Mouse (Mus musculus) olfactory bulb, adult 2 months (tissue): ENCODE measurements at regions not wholly inside any gene's neighbourhood (a gene's known extent, or its start where the extent isn't known, plus 50 kb on each side); places are given as distances from the start of the nearest gene placed in this dataset.
A peak's percentile ranks its signal among the peaks of the same experiment; 100 is the strongest.

Experiments
- H3K27ac ChIP-seq: fragments of 200-500 bp; 2 replicates; pipeline ENCODE4 v1.5.1; 2012; ENCODE audit warnings: low read depth, low read length; ENCODE audit not compliant: insufficient read depth
- H3K4me1 ChIP-seq: fragments of 200-500 bp; 2 replicates; pipeline ENCODE4 v1.6.1; 2012; ENCODE audit warnings: low read length; ENCODE audit not compliant: control insufficient read depth, insufficient read depth
- H3K4me3 ChIP-seq: fragments of 200-500 bp; 2 replicates; pipeline ENCODE4 v1.5.1; 2012; ENCODE audit warnings: mild to moderate bottlenecking, low read depth, low read length, moderate library complexity; ENCODE audit not compliant: insufficient read depth
- CTCF ChIP-seq: fragments of 200-500 bp; IDR thresholded peaks from 2 replicates; pipeline ENCODE4 v1.5.1; 2012; ENCODE audit warnings: low read depth, mild to moderate bottlenecking, low read length, moderate library complexity; ENCODE audit not compliant: insufficient read depth
- POLR2A ChIP-seq: fragments of 200-500 bp; IDR thresholded peaks from 2 replicates; pipeline ENCODE4 v1.6.1; 2012; ENCODE audit warnings: mild to moderate bottlenecking, low read depth, low read length, moderate library complexity; ENCODE audit not compliant: insufficient read depth
- WGBS: fragments of 180-500 bp; shearing (Covaris S2); methylation state at CpG from one replicate; pipeline ENCODE4 v1.1.7; 2018; 5-methylcytosine and 5-hydroxymethylcytosine counted together

GRCm38 (mm10) chr1:34642304-34642893 is 62.9 kb downstream of the Amer3 start:
- peak; percentile 82 for TF ChIP-seq CTCF
- TF ChIP-seq POLR2A, result no peak
- Histone ChIP-seq H3K4me3 (no peak overlapping the region), H3K4me1 (no peaks in the 10 kb centered on the region), H3K27ac (no peak overlapping the region)
- 35% methylated on average over 13 of the region's 13 CpGs for WGBS

- TF ChIP-seq CTCF, result no peak
- TF ChIP-seq POLR2A, result no peak
- Histone ChIP-seq H3K27ac (no peak overlapping the region), H3K4me3 (no peak overlapping the region), H3K4me1 (no peaks in the 10 kb centered on the region)
- 92% methylated on average over 10 of the region's 10 CpGs for WGBS
These were observed 74.6 kb downstream of the Amer3 start for GRCm38 (mm10) chr1:34653963-34654644.

GRCm38 (mm10) chr1:34657481-34657880 is 78.0 kb downstream of the Amer3 start:
- no peaks in the 10 kb centered on the region for H3K4me1 ChIP-seq
- H3K27ac ChIP-seq, result no peak overlapping the region
- no peak overlapping the region for H3K4me3 ChIP-seq
- TF ChIP-seq POLR2A, result no peak
- no peak for TF ChIP-seq CTCF

GRCm38 (mm10) chr1:34663875-34664547 is 84.6 kb downstream of the Amer3 start:
- Histone ChIP-seq H3K4me3 (no peak overlapping the region), H3K4me1 (peaks cover 9% of the 10 kb centered on the region; the same call in 1 of the 2 replicates), H3K27ac (no peak overlapping the region)
- 42% methylated on average over 4 of the region's 4 CpGs for WGBS
- TF ChIP-seq CTCF (no peak), POLR2A (no peak)

- Histone ChIP-seq H3K27ac (no peak overlapping the region), H3K4me3 (no peak overlapping the region), H3K4me1 (peaks cover 9% of the 10 kb centered on the region; the same call in 1 of the 2 replicates)
- 48% methylated on average over 11 of the region's 11 CpGs for WGBS
- no peak for TF ChIP-seq CTCF
- no peak for TF ChIP-seq POLR2A
These were observed 85.5 kb downstream of the Amer3 start for GRCm38 (mm10) chr1:34664816-34665511.

GRCm38 (mm10) chr1:34665512-34665854 is 86.0 kb downstream of the Amer3 start:
- H3K4me1 ChIP-seq, result peaks cover 9% of the 10 kb centered on the region; the same call in 1 of the 2 replicates
- WGBS, result 51% methylated on average over 5 of the region's 5 CpGs
- H3K27ac ChIP-seq, result no peak overlapping the region
- H3K4me3 ChIP-seq, result no peak overlapping the region
- TF ChIP-seq POLR2A (no peak), CTCF (no peak)

- no peak overlapping the region for H3K4me3 ChIP-seq
- H3K27ac ChIP-seq, result no peak overlapping the region
- H3K4me1 ChIP-seq, result peaks cover 9% of the 10 kb centered on the region; the same call in 1 of the 2 replicates
- WGBS, result 46% methylated on average over 13 of the region's 13 CpGs
- TF ChIP-seq CTCF (no peak), POLR2A (no peak)
These were observed 86.8 kb downstream of the Amer3 start for GRCm38 (mm10) chr1:34666226-34666662.

- Histone ChIP-seq H3K4me1 (peaks cover 12% of the 10 kb centered on the region), H3K4me3 (no peak overlapping the region), H3K27ac (no peak overlapping the region)
- 76% methylated on average over 12 of the region's 12 CpGs for WGBS
- no peak for TF ChIP-seq CTCF
- TF ChIP-seq POLR2A, result no peak
These were observed 97.8 kb downstream of the Amer3 start for GRCm38 (mm10) chr1:34677105-34677741.

- WGBS, result under 1% methylated on average over 56 of the region's 56 CpGs
- Histone ChIP-seq H3K27ac (no peak overlapping the region), H3K4me3 (peak overlapping the region; percentile 43), H3K4me1 (peaks cover 12% of the 10 kb centered on the region)
- TF ChIP-seq CTCF (no peak), POLR2A (no peak)
These were observed 98.6 kb downstream of the Amer3 start for GRCm38 (mm10) chr1:34677832-34678733.
